Mouse (Mus musculus): ENCODE data around the gene Kcnmb4. TPM values are rescaled to one million over a fixed set of nuclear protein-coding genes. Genes with fewer than 3 reads are reported as not detected.

Kcnmb4 gene
- polyA plus RNA-seq, 1 experiment from 2014 or later = 18.5 TPM

- WGBS = 70% methylated on average over 24 of the region's 24 CpGs
These were observed 55.5 kb downstream of the Kcnmb4 start for GRCm38 (mm10) chr10:116418121-116418726.

GRCm38 (mm10) chr10:116416726-116417125 is 57.0 kb downstream of the Kcnmb4 start:
- no peak overlapping the region for H3K4me2 ChIP-seq (replicated peaks)
- no peaks in the 10 kb centered on the region for H3K36me3 ChIP-seq
- H3K27me3 ChIP-seq = no peaks in the 10 kb centered on the region
- 0 out of 2 replicates have a peak overlapping the region, but pooled peaks have one; percentile 21 for H3K27ac ChIP-seq (replicated peaks)
- H3K9me3 ChIP-seq = no peaks in the 10 kb centered on the region
- 77% methylated on average over 5 of the region's 5 CpGs for WGBS
- no peak for ATAC-seq (replicated peaks)
- H3K4me3 ChIP-seq = no peak overlapping the region
- no peak overlapping the region for H3K9ac ChIP-seq (replicated peaks)
- 0 out of 2 replicates have a peak, but pooled peaks cover 7% of the 10 kb centered on the region for H3K4me1 ChIP-seq

More at GRCm38 (mm10) chr10:116418121-116418726, 55.5 kb downstream of the Kcnmb4 start:
- Histone ChIP-seq H3K9me3 (no peaks in the 10 kb centered on the region), H3K9ac (replicated peaks) (no peak overlapping the region), H3K27ac (replicated peaks) (no peak overlapping the region), H3K4me2 (replicated peaks) (no peak overlapping the region), H3K36me3 (no peaks in the 10 kb centered on the region), H3K27me3 (no peaks in the 10 kb centered on the region), H3K4me3 (no peak overlapping the region), H3K4me1 (0 out of 2 replicates have a peak, but pooled peaks cover 7% of the 10 kb centered on the region)
- 0 out of 2 replicates have a peak, but pooled peaks have one; percentile 50 for ATAC-seq (replicated peaks)

DNA sequence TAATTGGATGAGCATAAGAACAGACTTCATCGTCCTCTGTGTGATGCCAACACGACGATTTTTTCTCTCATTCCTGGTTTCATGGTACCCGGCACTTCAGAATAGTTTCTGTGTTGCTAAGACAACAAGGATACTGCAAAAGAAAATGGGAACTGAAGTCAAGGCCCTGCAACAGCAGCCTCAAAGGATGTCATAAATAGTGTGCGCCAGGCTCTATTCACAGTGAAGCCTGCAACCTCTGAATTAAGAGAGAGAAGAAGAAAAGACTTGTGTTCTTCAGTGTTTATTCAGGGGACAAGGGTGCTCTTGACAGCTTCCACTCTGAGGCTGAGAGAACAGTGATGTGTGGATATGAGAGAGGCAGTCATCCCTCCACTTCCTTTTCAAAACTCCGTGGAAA is 57.5 kb downstream of the Kcnmb4 start:
- H3K27me3 ChIP-seq = no peaks in the 10 kb centered on the region
- no peak overlapping the region for H3K4me2 ChIP-seq (replicated peaks)
- H3K4me3 ChIP-seq = no peak overlapping the region
- H3K9me3 ChIP-seq = no peaks in the 10 kb centered on the region
- peak; percentile 26; the same call in 1 of the 2 replicates for ATAC-seq (replicated peaks)
- 17% methylated on average over 6 of the region's 6 CpGs for WGBS
- no peak overlapping the region for H3K9ac ChIP-seq (replicated peaks)
- 0 out of 2 replicates have a peak overlapping the region, but pooled peaks have one; percentile 21 for H3K27ac ChIP-seq (replicated peaks)
- H3K4me1 ChIP-seq = 0 out of 2 replicates have a peak, but pooled peaks cover 7% of the 10 kb centered on the region
- no peaks in the 10 kb centered on the region for H3K36me3 ChIP-seq

DNA sequence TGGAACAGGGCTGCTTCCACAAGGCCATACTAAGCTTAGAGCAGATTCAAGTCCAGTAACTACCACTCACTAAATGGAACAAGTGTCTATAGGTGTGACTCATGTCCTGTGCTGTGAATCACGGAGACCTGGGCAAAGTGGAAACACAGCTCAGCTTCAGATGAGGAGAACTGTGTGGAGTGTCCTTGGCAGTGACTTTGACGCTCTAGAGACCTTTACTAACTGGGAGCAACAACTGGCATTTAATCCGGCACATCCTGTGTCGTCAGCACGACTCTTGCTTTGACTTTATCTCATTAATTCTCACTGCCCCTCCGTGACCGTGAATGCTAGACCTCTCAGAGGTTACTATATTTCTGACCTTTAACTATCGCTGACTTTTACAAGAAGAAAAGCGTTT is 62.9 kb downstream of the Kcnmb4 start:
- Histone ChIP-seq H3K4me2 (replicated peaks) (no peak overlapping the region), H3K4me3 (no peak overlapping the region), H3K4me1 (peaks cover 9% of the 10 kb centered on the region), H3K36me3 (no peaks in the 10 kb centered on the region), H3K9ac (replicated peaks) (no peak overlapping the region), H3K9me3 (no peaks in the 10 kb centered on the region), H3K27ac (replicated peaks) (no peak overlapping the region), H3K27me3 (no peaks in the 10 kb centered on the region)
- ATAC-seq (replicated peaks) = no peak
- 68% methylated on average over 9 of the region's 9 CpGs for WGBS

DNA sequence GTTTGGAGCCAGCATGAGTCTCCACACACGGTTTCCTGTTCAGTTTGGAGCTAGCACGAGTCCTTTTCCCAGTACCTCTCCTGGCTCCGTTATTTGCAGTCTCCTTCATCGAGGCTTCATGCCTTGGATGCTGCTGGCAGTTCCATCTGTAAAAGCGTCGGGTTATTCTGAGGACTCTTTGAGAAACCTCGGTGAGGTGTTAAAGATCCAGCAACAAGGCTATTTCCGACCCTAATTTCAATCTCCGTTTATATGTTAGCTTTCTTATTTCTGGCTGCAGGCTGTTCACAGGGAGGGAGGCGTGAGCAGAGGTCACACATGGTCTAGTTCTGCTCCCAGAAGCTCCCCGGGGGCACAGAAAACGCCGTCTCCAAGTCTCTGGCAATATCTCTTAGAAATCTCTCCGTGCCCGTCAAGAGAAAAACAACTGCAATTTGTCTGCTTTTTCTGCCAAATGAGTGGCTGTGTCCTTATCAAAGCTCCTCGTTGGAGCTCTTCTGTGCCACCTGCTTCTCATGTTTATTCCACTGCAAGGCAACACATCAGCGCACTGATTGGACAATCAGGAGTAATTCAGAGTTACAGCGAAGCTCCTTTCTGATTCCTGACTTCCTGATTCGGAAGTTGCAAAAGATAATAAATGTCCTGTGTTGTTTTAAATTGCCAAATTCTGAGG is 65.9 kb downstream of the Kcnmb4 start:
- peak overlapping the region; percentile 70 for H3K27ac ChIP-seq (replicated peaks)
- ATAC-seq (replicated peaks) = no peak
- peaks cover 9% of the 10 kb centered on the region for H3K4me1 ChIP-seq
- 53% methylated on average over 19 of the region's 19 CpGs for WGBS
- no peaks in the 10 kb centered on the region for H3K36me3 ChIP-seq
- no peaks in the 10 kb centered on the region for H3K27me3 ChIP-seq
- H3K4me2 ChIP-seq (replicated peaks) = peak overlapping the region; percentile 1; the same call in 1 of the 2 replicates
- no peak overlapping the region for H3K4me3 ChIP-seq
- H3K9ac ChIP-seq (replicated peaks) = peak overlapping the region; percentile 3; the same call in 1 of the 2 replicates
- H3K9me3 ChIP-seq = no peaks in the 10 kb centered on the region

- no peaks in the 10 kb centered on the region for H3K36me3 ChIP-seq
- peak overlapping the region; percentile 59; the same call in 1 of the 2 replicates for H3K27ac ChIP-seq (replicated peaks)
- H3K9ac ChIP-seq (replicated peaks) = no peak overlapping the region
- H3K4me1 ChIP-seq = peaks cover 9% of the 10 kb centered on the region
- no peaks in the 10 kb centered on the region for H3K9me3 ChIP-seq
- no peak for ATAC-seq (replicated peaks)
- WGBS = 82% methylated on average over 6 of the region's 6 CpGs
- no peaks in the 10 kb centered on the region for H3K27me3 ChIP-seq
- H3K4me3 ChIP-seq = no peak overlapping the region
- H3K4me2 ChIP-seq (replicated peaks) = no peak overlapping the region
These were observed 68.7 kb downstream of the Kcnmb4 start for GRCm38 (mm10) chr10:116405011-116405410.

DNA sequence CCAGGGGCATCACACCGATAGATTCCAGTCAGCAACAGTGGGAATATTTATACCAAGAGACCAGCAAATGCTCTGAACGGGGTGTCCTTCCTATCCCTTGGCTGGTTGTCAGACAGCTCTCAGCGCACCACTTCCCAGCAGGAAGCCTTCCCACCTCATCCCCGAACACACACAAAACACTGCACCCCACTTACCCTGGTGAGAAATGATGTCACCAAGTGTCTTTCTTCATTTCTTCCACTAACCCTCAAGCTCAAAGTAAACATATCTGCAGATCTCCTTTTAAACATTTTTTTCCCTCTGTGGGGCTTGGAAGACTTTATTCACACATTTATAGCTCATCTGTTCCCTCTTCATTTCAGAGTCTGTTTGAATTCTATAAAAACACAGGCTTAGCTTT is 70.0 kb downstream of the Kcnmb4 start:
- Histone ChIP-seq H3K9ac (replicated peaks) (no peak overlapping the region), H3K27me3 (no peaks in the 10 kb centered on the region), H3K27ac (replicated peaks) (peak overlapping the region; percentile 76), H3K4me3 (no peak overlapping the region), H3K36me3 (no peaks in the 10 kb centered on the region), H3K9me3 (no peaks in the 10 kb centered on the region), H3K4me1 (peaks cover 9% of the 10 kb centered on the region), H3K4me2 (replicated peaks) (no peak overlapping the region)
- no peak for ATAC-seq (replicated peaks)
- 68% methylated on average over 4 of the region's 4 CpGs for WGBS

GRCm38 (mm10) chr10:116402742-116403425 is 70.8 kb downstream of the Kcnmb4 start:
- peak overlapping the region; percentile 76 for H3K27ac ChIP-seq (replicated peaks)
- H3K36me3 ChIP-seq = no peaks in the 10 kb centered on the region
- no peak; the same call in 1 of the 2 replicates for ATAC-seq (replicated peaks)
- H3K4me1 ChIP-seq = peaks cover 8% of the 10 kb centered on the region
- no peaks in the 10 kb centered on the region for H3K9me3 ChIP-seq
- H3K4me2 ChIP-seq (replicated peaks) = no peak overlapping the region
- H3K27me3 ChIP-seq = no peaks in the 10 kb centered on the region
- no peak overlapping the region for H3K4me3 ChIP-seq
- WGBS = 85% methylated on average over 6 of the region's 6 CpGs
- no peak overlapping the region for H3K9ac ChIP-seq (replicated peaks)

GRCm38 (mm10) chr10:116397973-116398372 is 75.7 kb downstream of the Kcnmb4 start:
- 63% methylated on average over 12 of the region's 12 CpGs for WGBS
- Histone ChIP-seq H3K4me2 (replicated peaks) (no peak overlapping the region), H3K27me3 (no peaks in the 10 kb centered on the region), H3K4me3 (no peak overlapping the region), H3K4me1 (no peaks in the 10 kb centered on the region), H3K9ac (replicated peaks) (no peak overlapping the region), H3K9me3 (no peaks in the 10 kb centered on the region), H3K27ac (replicated peaks) (no peak overlapping the region), H3K36me3 (no peaks in the 10 kb centered on the region)
- no peak for ATAC-seq (replicated peaks)

DNA sequence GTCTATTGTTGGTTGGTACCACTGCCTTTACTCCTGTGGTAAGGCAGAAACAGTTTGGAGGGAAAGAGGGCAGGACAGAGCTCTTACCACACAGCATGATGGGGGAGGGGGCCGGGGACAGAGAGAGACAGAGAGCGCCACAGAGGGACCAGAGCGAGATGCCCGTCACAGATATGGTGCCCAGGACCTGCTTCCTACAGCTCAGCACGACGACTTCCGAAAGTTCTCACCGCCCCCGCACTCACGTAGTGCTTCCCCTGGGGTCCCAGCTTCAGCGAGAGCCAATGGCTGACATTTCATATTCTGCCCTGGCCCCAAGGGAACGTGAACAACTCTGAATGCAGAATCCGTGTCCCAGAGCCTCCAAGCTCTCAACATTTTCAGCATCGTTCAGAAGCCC is 76.1 kb downstream of the Kcnmb4 start:
- no peak overlapping the region for H3K27ac ChIP-seq (replicated peaks)
- no peak overlapping the region for H3K4me3 ChIP-seq
- 43% methylated on average over 14 of the region's 14 CpGs for WGBS
- H3K4me1 ChIP-seq = no peaks in the 10 kb centered on the region
- H3K9me3 ChIP-seq = no peaks in the 10 kb centered on the region
- no peak overlapping the region for H3K9ac ChIP-seq (replicated peaks)
- no peaks in the 10 kb centered on the region for H3K27me3 ChIP-seq
- no peak for ATAC-seq (replicated peaks)
- H3K4me2 ChIP-seq (replicated peaks) = 0 out of 2 replicates have a peak overlapping the region, but pooled peaks have one; percentile 5
- H3K36me3 ChIP-seq = no peaks in the 10 kb centered on the region

DNA sequence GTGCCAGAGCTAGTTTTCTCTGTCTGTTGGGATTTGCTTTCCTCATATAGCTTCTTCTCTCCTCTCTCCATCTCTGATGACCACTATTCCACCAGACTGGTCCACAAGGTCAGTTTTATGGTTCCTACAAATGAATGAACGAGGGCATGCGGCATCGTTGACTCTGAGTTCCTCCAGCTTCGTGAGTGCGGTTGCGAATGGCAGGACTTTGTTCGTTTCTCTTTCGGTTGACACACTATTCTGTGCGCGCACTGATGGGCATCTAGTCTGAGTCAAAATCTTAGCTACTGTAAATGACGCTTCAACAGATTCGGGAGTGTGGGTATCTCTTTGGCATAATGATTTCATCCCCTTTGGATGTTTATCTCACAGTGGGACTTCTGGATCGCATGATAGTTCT is 76.7 kb downstream of the Kcnmb4 start:
- H3K4me3 ChIP-seq = no peak overlapping the region
- 87% methylated on average over 13 of the region's 13 CpGs for WGBS
- ATAC-seq (replicated peaks) = no peak
- no peak overlapping the region for H3K4me2 ChIP-seq (replicated peaks)
- no peak overlapping the region for H3K9ac ChIP-seq (replicated peaks)
- H3K4me1 ChIP-seq = no peaks in the 10 kb centered on the region
- no peaks in the 10 kb centered on the region for H3K9me3 ChIP-seq
- no peaks in the 10 kb centered on the region for H3K27me3 ChIP-seq
- H3K27ac ChIP-seq (replicated peaks) = no peak overlapping the region
- H3K36me3 ChIP-seq = no peaks in the 10 kb centered on the region

- no peaks in the 10 kb centered on the region for H3K36me3 ChIP-seq
- 86% methylated on average over 5 of the region's 5 CpGs for WGBS
- H3K4me2 ChIP-seq (replicated peaks) = no peak overlapping the region
- no peak for ATAC-seq (replicated peaks)
- H3K4me1 ChIP-seq = no peaks in the 10 kb centered on the region
- no peak overlapping the region for H3K9ac ChIP-seq (replicated peaks)
- H3K9me3 ChIP-seq = no peaks in the 10 kb centered on the region
- H3K27ac ChIP-seq (replicated peaks) = no peak overlapping the region
- H3K4me3 ChIP-seq = no peak overlapping the region
- no peaks in the 10 kb centered on the region for H3K27me3 ChIP-seq
These were observed 77.4 kb downstream of the Kcnmb4 start for GRCm38 (mm10) chr10:116396279-116396678.
